Mouse (Mus musculus): ENCODE results near the gene Golph3l.
"Not testable (repeated sequence)": the region's sequence is repeated elsewhere in the genome, so short reads cannot be mapped to it uniquely, and the experiment has no call there.

The Golph3l gene

GRCm38 (mm10) chr3:95588604-95589086 is at the start of gene Golph3l:
Golph3l (plus strand) TSS chr3:95588934.
- DNase-seq (ENCODE audit: low read depth, low spot score), result peak; percentile 96

- DNase-seq (ENCODE audit: low read depth, low spot score), result no peak
Observed at GRCm38 (mm10) chr3:95538936-95539335, 49.8 kb upstream of the Golph3l start.

- no peak for DNase-seq (ENCODE audit: low read depth, low spot score)
Observed at GRCm38 (mm10) chr3:95539837-95540236, 48.9 kb upstream of the Golph3l start.

GRCm38 (mm10) chr3:95541186-95541585 is 47.5 kb upstream of the Golph3l start:
- DNase-seq (ENCODE audit: low read depth, low spot score), result peak; percentile 63

GRCm38 (mm10) chr3:95542171-95542570 is 46.6 kb upstream of the Golph3l start:
- DNase-seq (ENCODE audit: low read depth, low spot score), result peak; percentile 69

- no peak for DNase-seq (ENCODE audit: low read depth, low spot score)
Observed at GRCm38 (mm10) chr3:95542981-95543380, 45.8 kb upstream of the Golph3l start.

- DNase-seq (ENCODE audit: low read depth, low spot score), result no peak
Observed at GRCm38 (mm10) chr3:95550176-95550575, 38.6 kb upstream of the Golph3l start.

- DNase-seq (ENCODE audit: low read depth, low spot score), result no peak
Observed at GRCm38 (mm10) chr3:95553986-95554385, 34.7 kb upstream of the Golph3l start.

- DNase-seq (ENCODE audit: low read depth, low spot score), result no peak
Observed at GRCm38 (mm10) chr3:95559437-95559836, 29.3 kb upstream of the Golph3l start, which contains the start of gene Hormad1. Hormad1 (plus strand) TSS chr3:95559677.

- DNase-seq (ENCODE audit: low read depth, low spot score), result no peak
Observed at GRCm38 (mm10) chr3:95560738-95561137, 28.0 kb upstream of the Golph3l start.

GRCm38 (mm10) chr3:95561826-95562225 is 26.9 kb upstream of the Golph3l start:
- no peak for DNase-seq (ENCODE audit: low read depth, low spot score)

- no peak for DNase-seq (ENCODE audit: low read depth, low spot score)
Observed at GRCm38 (mm10) chr3:95569585-95569984, 19.1 kb upstream of the Golph3l start.

GRCm38 (mm10) chr3:95587754-95588603 is 755 bp upstream of the Golph3l start:
- no peak for DNase-seq (ENCODE audit: low read depth, low spot score)

- no peak for DNase-seq (ENCODE audit: low read depth, low spot score)
Observed at GRCm38 (mm10) chr3:95598734-95599133, 10.0 kb downstream of the Golph3l start.

- no peak for DNase-seq (ENCODE audit: low read depth, low spot score)
Observed at GRCm38 (mm10) chr3:95601287-95601686, 12.6 kb downstream of the Golph3l start.

- DNase-seq (ENCODE audit: low read depth, low spot score), result no peak
Observed at GRCm38 (mm10) chr3:95606096-95606495, 17.4 kb downstream of the Golph3l start.

- no peak for DNase-seq (ENCODE audit: low read depth, low spot score)
Observed at GRCm38 (mm10) chr3:95609195-95609594, 20.5 kb downstream of the Golph3l start.

GRCm38 (mm10) chr3:95613996-95614395 is 25.3 kb downstream of the Golph3l start:
- DNase-seq (ENCODE audit: low read depth, low spot score), result no peak

- DNase-seq (ENCODE audit: low read depth, low spot score), result no peak
Observed at GRCm38 (mm10) chr3:95618511-95618910, 29.8 kb downstream of the Golph3l start.

GRCm38 (mm10) chr3:95621241-95621640 is 32.5 kb downstream of the Golph3l start:
- no peak for DNase-seq (ENCODE audit: low read depth, low spot score)

GRCm38 (mm10) chr3:95622421-95622820 is 33.7 kb downstream of the Golph3l start:
- not testable (repeated sequence) for DNase-seq (ENCODE audit: low read depth, low spot score)

GRCm38 (mm10) chr3:95623551-95623950 is 34.8 kb downstream of the Golph3l start:
- no peak for DNase-seq (ENCODE audit: low read depth, low spot score)

GRCm38 (mm10) chr3:95623991-95624515 is 35.3 kb downstream of the Golph3l start:
- not testable (repeated sequence) for DNase-seq (ENCODE audit: low read depth, low spot score)
